Mouse (Mus musculus) CD4-positive, CD25-positive, alpha-beta regulatory T cell (primary cell): ENCODE measurements around the gene Gspt1. TPM values are rescaled to one million over a fixed set of nuclear protein-coding genes. Genes with fewer than 3 reads are reported as not detected.

Experiments
- polyA plus RNA-seq: library from polyadenylated mRNA; unstranded; fragments of 100-300 nt; shearing (Covaris generic); gene quantifications from one replicate; pipeline ENCODE4 v1.2.1, GENCODE M21; 2017

The Gspt1 gene
- 97.2 TPM for polyA plus RNA-seq

GRCm38 (mm10) chr16:11253898-11254722 lies at the start of gene Gspt1:
TSS of gene Gspt1 (minus strand) at chr16:11254325.

GRCm38 (mm10) chr16:11202571-11203554 lies 51.3 kb downstream of the Gspt1 start, which contains the start of gene Rsl1d1:
TSS of gene Rsl1d1 (minus strand) at chr16:11203331.

GRCm38 (mm10) chr16:11176208-11176883 lies 77.8 kb downstream of the Gspt1 start, which contains the start of gene Zc3h7a:
TSS of gene Zc3h7a (minus strand) at chr16:11176393.

Other genes with a start within 250 kb of the Gspt1 start
- 2.1 TPM for gene Snn, start 193.4 kb downstream of the Gspt1 start, polyA plus RNA-seq
- 18.8 TPM for gene Litaf, start 188.2 kb downstream of the Gspt1 start, polyA plus RNA-seq
- gene Txndc11, start 119.7 kb downstream of the Gspt1 start, polyA plus RNA-seq: 45.9 TPM
- 314 TPM for gene Zc3h7a, start 77.9 kb downstream of the Gspt1 start, polyA plus RNA-seq
- 162 TPM for gene Rsl1d1, start 51.0 kb downstream of the Gspt1 start, polyA plus RNA-seq
- not detected for gene Tnfrsf17, start 59.5 kb upstream of the Gspt1 start, polyA plus RNA-seq
- 23.3 TPM for gene Snx29, start 68.6 kb upstream of the Gspt1 start, polyA plus RNA-seq